Mouse (Mus musculus) liver, embryonic 13.5 days (tissue): ENCODE measurements around the gene Xxylt1. TPM values are rescaled to one million over a fixed set of nuclear protein-coding genes. Genes with fewer than 3 reads are reported as not detected.

Experiments
- ATAC-seq: fragments of 200-750 bp; cut with Nextera tagmentation; 2 replicates; pipeline ENCODE4 v1.8.0; 2017; ENCODE audit warnings: low read depth, mild to moderate bottlenecking, moderate number of reproducible peaks, moderate library complexity
- DNase-seq: peaks from one replicate; pipeline ENCODE4 v3.0.0; 2022
- H3K27ac ChIP-seq: fragments of 300-500 bp; sonication (generic); 2 replicates; pipeline ENCODE4 v1.5.1; 2015; ENCODE audit warnings: moderate library complexity, mild to moderate bottlenecking, inconsistent platforms
- H3K27me3 ChIP-seq: fragments of 300-500 bp; sonication (generic); 2 replicates; pipeline ENCODE4 v1.6.1; 2015; ENCODE audit warnings: mild to moderate bottlenecking, inconsistent platforms
- H3K36me3 ChIP-seq: fragments of 300-500 bp; sonication (generic); 2 replicates; pipeline ENCODE4 v1.6.1; 2015; ENCODE audit warnings: mild to moderate bottlenecking, inconsistent platforms
- H3K4me1 ChIP-seq: fragments of 300-500 bp; sonication (generic); replicated peaks from 2 replicates; pipeline ENCODE4 v1.6.1; 2015; ENCODE audit warnings: inconsistent platforms
- H3K4me2 ChIP-seq: fragments of 300-500 bp; sonication (generic); 2 replicates; pipeline ENCODE4 v1.6.1; 2015; ENCODE audit warnings: inconsistent platforms, mild to moderate bottlenecking, moderate library complexity
- H3K4me3 ChIP-seq: fragments of 300-500 bp; sonication (generic); replicated peaks from 2 replicates; pipeline ENCODE4 v1.5.1; 2015; ENCODE audit warnings: mild to moderate bottlenecking, inconsistent platforms
- H3K9ac ChIP-seq: fragments of 300-500 bp; sonication (generic); 2 replicates; pipeline ENCODE4 v1.6.1; 2015; ENCODE audit warnings: mild to moderate bottlenecking, inconsistent platforms
- H3K9me3 ChIP-seq: fragments of 300-500 bp; sonication (generic); replicated peaks from 2 replicates; pipeline ENCODE4 v1.6.1; 2016; ENCODE audit warnings: inconsistent platforms
- WGBS: fragments of 180-500 bp; shearing (Covaris S2); methylation state at CpG from one replicate; pipeline ENCODE4 v1.1.7; 2015; ENCODE audit not compliant: insufficient replicate concordance; 5-methylcytosine and 5-hydroxymethylcytosine counted together
- polyA plus RNA-seq: library from polyadenylated mRNA; unstranded; fragments of >200 nt; fragmentation: Nextera tagmentation; extraction: Ambion mirVana; gene quantifications from 2 replicates; pipeline ENCODE4 v1.2.1, GENCODE M21; 2015

Xxylt1 gene
- polyA plus RNA-seq, 1 experiment from 2014 or later, result 3.1 TPM

DNA sequence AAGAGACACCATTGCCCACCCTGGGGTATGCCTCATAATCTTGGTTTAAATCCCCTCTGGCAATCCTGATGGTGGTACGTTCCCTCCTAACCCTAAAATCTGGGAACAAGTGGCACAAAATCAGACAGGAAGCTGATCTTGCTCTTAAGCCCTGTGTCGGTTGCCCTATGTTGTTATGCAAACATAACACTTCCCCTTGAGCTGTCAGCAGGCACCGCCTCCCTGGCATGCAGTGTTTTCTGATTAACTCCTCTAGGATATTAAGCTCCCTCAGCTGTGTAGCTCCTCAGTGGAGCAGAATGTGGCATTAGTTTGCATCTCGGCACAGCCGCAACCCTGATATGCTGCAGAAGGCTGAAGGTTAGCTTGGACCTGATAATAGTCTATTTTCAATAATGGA lies 58.9 kb downstream of the Xxylt1 start:
- WGBS, result 42% methylated on average over 5 of the region's 5 CpGs
- H3K27me3 ChIP-seq, result no peaks in the 10 kb centered on the region
- H3K27ac ChIP-seq, result no peak overlapping the region

DNA sequence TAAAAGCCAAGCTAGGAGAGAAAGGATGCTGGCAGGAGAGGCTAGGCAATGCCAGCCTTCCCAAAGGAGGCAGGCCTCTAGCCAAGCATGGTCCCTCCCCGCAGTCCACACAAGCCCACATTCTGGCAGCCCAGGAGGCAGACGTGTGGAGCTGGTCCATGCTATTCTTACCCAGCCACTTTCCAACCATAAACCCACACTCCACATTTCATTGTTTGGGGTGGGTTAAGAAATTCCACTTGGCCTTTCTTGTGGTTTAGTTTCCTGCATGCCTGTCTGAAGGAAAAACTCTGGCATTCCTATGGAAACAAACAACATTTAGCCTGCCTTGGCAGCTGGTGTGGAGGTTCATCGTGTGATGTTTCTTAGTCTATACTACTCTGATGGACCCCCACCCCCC lies 61.7 kb downstream of the Xxylt1 start:
- Histone ChIP-seq H3K27ac (no peak overlapping the region), H3K4me3 (no peak overlapping the region), H3K4me1 (peaks cover 22% of the 10 kb centered on the region), H3K9me3 (no peaks in the 10 kb centered on the region), H3K36me3 (no peaks in the 10 kb centered on the region), H3K9ac (no peak overlapping the region), H3K4me2 (no peak overlapping the region), H3K27me3 (no peaks in the 10 kb centered on the region)
- ATAC-seq, result no peak
- DNase-seq, result no peak
- WGBS, result 64% methylated on average over 3 of the region's 3 CpGs

More for the DNA sequence above, 58.9 kb downstream of the Xxylt1 start:
- H3K4me1 ChIP-seq, result peaks cover 26% of the 10 kb centered on the region
- no peak for ATAC-seq
- DNase-seq, result no peak
- no peak overlapping the region for H3K9ac ChIP-seq
- H3K9me3 ChIP-seq, result no peaks in the 10 kb centered on the region
- no peak overlapping the region for H3K4me2 ChIP-seq
- no peaks in the 10 kb centered on the region for H3K36me3 ChIP-seq
- H3K4me3 ChIP-seq, result no peak overlapping the region

DNA sequence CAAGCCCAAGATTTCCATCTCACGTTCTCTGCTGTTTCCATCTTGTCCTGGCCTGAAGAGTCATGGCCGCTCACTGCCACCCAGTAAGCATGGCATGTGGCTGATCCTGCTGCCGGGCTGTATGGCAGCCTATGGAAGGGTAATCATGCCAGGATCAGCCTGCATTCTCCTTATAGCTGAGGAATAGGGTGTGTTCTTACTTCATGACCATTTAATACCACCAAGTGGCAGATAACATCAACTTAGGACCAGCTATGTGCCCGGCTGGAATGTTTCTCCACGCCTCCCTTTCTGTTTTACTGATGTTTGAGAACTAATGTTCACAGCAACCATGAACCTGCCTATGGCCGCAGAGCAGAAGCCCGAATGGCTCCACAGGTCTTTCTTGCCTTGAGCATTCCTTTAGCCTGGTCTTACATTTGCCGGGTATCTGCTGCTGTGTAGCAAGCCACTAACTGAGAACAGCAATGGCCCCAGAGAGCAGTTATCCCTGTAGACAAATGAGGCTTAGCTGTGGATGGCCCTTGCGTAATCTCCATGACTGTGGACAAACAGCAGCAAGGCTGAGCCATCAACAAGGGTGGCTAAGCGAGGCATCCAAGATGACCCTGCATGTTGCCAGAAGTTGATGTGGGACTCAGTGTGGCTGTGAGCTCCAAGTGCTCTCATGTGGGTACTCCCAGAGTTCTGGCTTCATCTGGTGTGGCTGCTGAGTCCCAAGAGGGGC lies 63.4 kb downstream of the Xxylt1 start:
- Histone ChIP-seq H3K9ac (no peak overlapping the region), H3K4me3 (no peak overlapping the region), H3K27ac (no peak overlapping the region), H3K4me1 (peaks cover 22% of the 10 kb centered on the region), H3K4me2 (no peak overlapping the region), H3K9me3 (no peaks in the 10 kb centered on the region), H3K36me3 (no peaks in the 10 kb centered on the region), H3K27me3 (no peaks in the 10 kb centered on the region)
- no peak for ATAC-seq
- no peak for DNase-seq
- WGBS, result 73% methylated on average over 10 of the region's 10 CpGs

DNA sequence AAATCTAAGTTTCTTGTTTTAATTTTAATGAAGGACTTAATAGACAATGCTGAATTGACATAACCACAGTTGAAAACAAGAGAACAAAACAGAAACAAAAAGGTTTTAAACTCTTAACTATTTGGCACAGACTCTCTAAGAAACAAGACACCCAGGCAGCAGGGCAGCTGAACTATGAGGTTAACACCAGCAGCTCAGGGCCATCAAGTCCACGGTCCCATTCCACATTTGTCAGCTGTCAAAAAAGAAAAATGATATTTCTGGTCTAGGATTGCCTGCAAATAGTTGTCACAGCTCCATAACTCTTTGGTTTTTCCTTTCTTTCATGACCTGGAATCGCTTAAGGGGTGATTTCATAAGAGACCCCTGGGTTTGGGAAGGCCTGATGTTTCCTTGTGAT lies 64.6 kb downstream of the Xxylt1 start:
- peaks cover 13% of the 10 kb centered on the region for H3K4me1 ChIP-seq
- no peaks in the 10 kb centered on the region for H3K27me3 ChIP-seq
- H3K36me3 ChIP-seq, result no peaks in the 10 kb centered on the region
- H3K4me3 ChIP-seq, result no peak overlapping the region
- no peaks in the 10 kb centered on the region for H3K9me3 ChIP-seq
- no peak for DNase-seq
- WGBS, result 62% methylated on average over 2 of the region's 2 CpGs
- no peak for ATAC-seq
- no peak overlapping the region for H3K27ac ChIP-seq
- no peak overlapping the region for H3K9ac ChIP-seq
- no peak overlapping the region for H3K4me2 ChIP-seq

DNA sequence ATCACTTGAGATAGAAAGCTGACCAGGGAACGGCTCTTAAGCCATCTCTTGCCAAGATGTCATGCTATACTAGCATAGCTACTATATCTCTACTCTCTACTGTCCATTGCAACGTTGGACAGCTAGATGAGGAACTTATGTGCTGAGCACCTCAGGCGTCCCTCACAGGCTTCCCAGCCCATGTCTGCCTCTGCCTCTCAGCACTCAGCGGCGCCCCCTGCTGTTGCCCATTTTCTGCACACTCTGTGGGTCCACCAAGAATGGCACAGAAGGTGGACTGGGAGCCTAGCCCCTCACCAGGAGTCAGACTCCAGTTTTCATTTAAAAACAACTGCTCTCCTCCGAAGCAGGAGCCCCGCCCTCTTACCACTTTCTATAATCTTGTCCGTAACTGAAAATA lies 65.1 kb downstream of the Xxylt1 start:
- H3K4me1 ChIP-seq, result peaks cover 8% of the 10 kb centered on the region; the same call in 1 of the 2 replicates
- no peaks in the 10 kb centered on the region for H3K27me3 ChIP-seq
- no peaks in the 10 kb centered on the region for H3K9me3 ChIP-seq
- no peaks in the 10 kb centered on the region for H3K36me3 ChIP-seq
- DNase-seq (no peak), ATAC-seq (no peak)
- H3K27ac ChIP-seq, result no peak overlapping the region
- 52% methylated on average over 8 of the region's 8 CpGs for WGBS
- no peak overlapping the region for H3K4me3 ChIP-seq
- H3K9ac ChIP-seq, result no peak overlapping the region
- H3K4me2 ChIP-seq, result no peak overlapping the region

DNA sequence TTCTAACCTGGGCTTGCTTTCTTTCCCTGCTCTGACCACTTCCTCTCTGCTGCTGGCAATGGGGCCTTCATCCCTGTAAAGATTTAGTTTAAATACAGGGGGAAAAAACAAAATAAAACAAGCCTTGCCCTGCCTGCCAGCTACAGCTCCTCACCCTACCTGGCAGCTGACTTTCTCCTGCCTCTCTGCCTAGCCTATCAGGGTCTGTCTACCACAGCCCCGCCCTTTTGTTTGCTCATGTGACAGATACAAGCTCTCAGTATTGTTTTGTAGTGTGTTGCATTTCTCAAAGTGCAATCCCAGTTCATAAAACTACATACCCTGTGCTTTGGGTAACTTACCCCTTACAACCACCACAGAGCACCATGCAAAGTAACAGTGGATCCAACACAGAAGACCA lies 66.0 kb downstream of the Xxylt1 start:
- Histone ChIP-seq H3K4me3 (no peak overlapping the region), H3K27ac (no peak overlapping the region), H3K9me3 (no peaks in the 10 kb centered on the region), H3K9ac (no peak overlapping the region), H3K36me3 (no peaks in the 10 kb centered on the region), H3K4me2 (no peak overlapping the region), H3K27me3 (no peaks in the 10 kb centered on the region), H3K4me1 (0 out of 2 replicates have a peak, but pooled peaks cover 4% of the 10 kb centered on the region)
- ATAC-seq (no peak), DNase-seq (no peak)
- WGBS, result 69% methylated on average over 1 of the region's 1 CpGs

DNA sequence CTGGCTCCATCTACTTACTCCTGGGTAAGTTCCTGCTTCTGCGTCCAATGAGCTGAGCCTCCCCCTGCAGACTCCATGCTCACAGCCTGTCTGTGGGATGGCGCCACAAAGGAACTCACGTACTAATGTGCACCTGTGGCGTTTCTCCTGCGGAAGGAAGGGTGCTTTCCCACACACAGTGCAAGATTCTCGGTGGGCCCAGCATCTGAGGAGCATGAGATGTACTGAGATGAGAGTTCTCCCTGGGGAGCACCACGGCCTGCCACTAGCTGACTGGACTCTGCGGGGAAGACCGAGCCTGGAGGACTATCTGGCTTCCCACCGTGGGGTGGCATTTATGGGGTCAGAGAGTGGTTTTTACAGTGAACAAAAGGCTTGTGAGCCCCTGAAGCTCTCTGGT lies 69.0 kb downstream of the Xxylt1 start:
- no peak overlapping the region for H3K27ac ChIP-seq
- no peak for ATAC-seq
- 78% methylated on average over 10 of the region's 10 CpGs for WGBS

DNA sequence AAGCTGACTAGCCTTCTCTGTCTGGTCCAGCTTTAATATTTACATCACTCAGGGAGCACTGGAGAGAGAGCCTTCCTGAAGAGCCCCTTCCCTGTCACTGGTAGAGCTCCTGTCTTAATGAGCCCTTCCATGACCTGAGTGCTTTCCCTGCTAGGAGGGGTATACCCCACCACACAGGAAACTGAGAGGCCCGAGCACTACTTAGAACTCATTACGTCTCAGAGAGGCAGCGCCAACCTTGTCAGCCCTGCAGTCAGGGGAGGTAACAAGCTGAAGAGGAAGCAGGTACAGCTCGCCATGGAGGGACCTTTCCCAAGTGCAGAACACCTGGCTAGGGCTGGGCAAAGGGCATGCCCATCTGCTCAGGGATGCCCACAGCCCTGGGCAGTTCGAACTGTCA lies 70.8 kb downstream of the Xxylt1 start:
- no peak for ATAC-seq
- WGBS, result 64% methylated on average over 5 of the region's 5 CpGs
- peaks cover 6% of the 10 kb centered on the region; the same call in 1 of the 2 replicates for H3K36me3 ChIP-seq
- no peak for DNase-seq
- peaks cover 11% of the 10 kb centered on the region for H3K4me1 ChIP-seq
- H3K27ac ChIP-seq, result no peak overlapping the region
- H3K27me3 ChIP-seq, result no peaks in the 10 kb centered on the region
- H3K4me3 ChIP-seq, result no peak overlapping the region
- H3K4me2 ChIP-seq, result no peak overlapping the region
- no peaks in the 10 kb centered on the region for H3K9me3 ChIP-seq
- no peak overlapping the region for H3K9ac ChIP-seq

More for the DNA sequence above, 69.0 kb downstream of the Xxylt1 start:
- Histone ChIP-seq H3K4me1 (0 out of 2 replicates have a peak, but pooled peaks cover 4% of the 10 kb centered on the region), H3K4me3 (no peak overlapping the region), H3K9ac (no peak overlapping the region), H3K27me3 (no peaks in the 10 kb centered on the region), H3K9me3 (no peaks in the 10 kb centered on the region), H3K4me2 (no peak overlapping the region), H3K36me3 (peaks cover 4% of the 10 kb centered on the region; the same call in 1 of the 2 replicates)
- DNase-seq, result no peak

DNA sequence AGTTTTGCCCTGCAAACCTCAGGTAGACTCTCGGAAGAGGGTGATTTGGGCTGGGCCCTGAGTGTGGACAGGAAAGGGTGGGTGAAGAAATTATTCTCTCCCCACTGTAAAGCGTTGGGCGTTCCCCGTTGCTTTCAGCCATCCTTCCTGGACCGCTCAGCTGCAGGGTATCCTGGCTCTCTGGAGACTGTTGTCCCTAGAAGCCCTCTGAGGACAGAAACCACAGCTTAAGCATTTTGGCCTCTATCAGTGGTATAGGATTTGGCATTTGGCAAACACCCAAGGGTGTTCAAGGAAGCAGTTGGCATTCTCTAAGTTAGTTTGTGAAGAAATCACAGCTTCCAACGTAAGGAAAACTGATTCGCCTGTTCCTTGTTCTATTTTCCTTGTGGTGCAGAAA lies 72.9 kb downstream of the Xxylt1 start:
- no peak for ATAC-seq
- peaks cover 27% of the 10 kb centered on the region for H3K4me1 ChIP-seq
- H3K36me3 ChIP-seq, result peaks cover 6% of the 10 kb centered on the region; the same call in 1 of the 2 replicates
- WGBS, result 72% methylated on average over 7 of the region's 7 CpGs
- DNase-seq, result no peak
- no peaks in the 10 kb centered on the region for H3K27me3 ChIP-seq
- H3K9ac ChIP-seq, result no peak overlapping the region
- H3K9me3 ChIP-seq, result no peaks in the 10 kb centered on the region
- H3K4me2 ChIP-seq, result no peak overlapping the region
- H3K27ac ChIP-seq, result no peak overlapping the region
- no peak overlapping the region for H3K4me3 ChIP-seq

DNA sequence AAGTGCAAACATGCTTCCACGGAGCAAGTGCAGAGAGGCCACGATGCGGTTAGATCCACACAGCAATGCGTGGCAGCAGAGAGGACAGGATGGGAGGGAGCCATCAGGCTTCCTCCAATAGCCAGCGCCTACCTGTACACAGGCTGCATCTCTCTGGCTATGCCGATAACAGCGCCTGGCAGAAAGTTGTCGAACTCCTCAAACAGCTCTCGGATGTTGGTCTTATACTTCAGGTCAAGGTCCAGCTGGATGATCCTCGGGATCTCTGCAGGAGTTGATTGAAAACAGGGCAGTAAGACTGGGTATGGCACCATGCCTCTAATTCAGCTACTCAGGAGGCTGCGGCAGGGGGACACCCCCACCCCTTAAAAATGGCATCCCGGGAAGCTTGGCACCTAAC lies 73.7 kb downstream of the Xxylt1 start:
- Histone ChIP-seq H3K4me2 (no peak overlapping the region), H3K9ac (no peak overlapping the region), H3K4me1 (peaks cover 32% of the 10 kb centered on the region), H3K27ac (no peak overlapping the region), H3K27me3 (no peaks in the 10 kb centered on the region), H3K4me3 (no peak overlapping the region), H3K9me3 (no peaks in the 10 kb centered on the region), H3K36me3 (peaks cover 6% of the 10 kb centered on the region; the same call in 1 of the 2 replicates)
- WGBS, result 81% methylated on average over 12 of the region's 12 CpGs
- DNase-seq (no peak), ATAC-seq (no peak)

DNA sequence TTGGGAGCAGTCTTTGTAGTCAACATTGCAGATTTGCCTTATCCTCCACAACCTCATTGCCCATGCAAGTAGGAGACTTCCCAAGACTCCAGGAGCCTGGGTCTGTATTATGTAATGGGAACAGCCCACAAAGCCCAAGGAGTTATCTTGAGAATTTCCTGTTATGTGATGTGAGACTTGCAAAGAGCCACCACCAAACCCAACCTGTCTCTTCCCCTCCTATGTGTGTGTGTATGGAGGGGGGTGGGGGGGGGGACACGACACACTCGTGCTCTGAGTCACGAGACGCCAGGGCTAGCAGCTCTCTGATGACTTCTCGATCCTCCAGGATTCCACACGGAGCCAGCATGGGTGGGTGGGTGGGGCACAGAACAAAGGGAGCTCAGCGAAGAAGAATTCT lies 75.5 kb downstream of the Xxylt1 start:
- ATAC-seq (no peak), DNase-seq (no peak)
- Histone ChIP-seq H3K4me2 (no peak overlapping the region), H3K27ac (no peak overlapping the region), H3K9ac (no peak overlapping the region), H3K36me3 (peaks cover 6% of the 10 kb centered on the region; the same call in 1 of the 2 replicates), H3K9me3 (no peaks in the 10 kb centered on the region), H3K4me3 (no peak overlapping the region), H3K4me1 (peaks cover 32% of the 10 kb centered on the region), H3K27me3 (no peaks in the 10 kb centered on the region)
- WGBS, result 25% methylated on average over 7 of the region's 7 CpGs

DNA sequence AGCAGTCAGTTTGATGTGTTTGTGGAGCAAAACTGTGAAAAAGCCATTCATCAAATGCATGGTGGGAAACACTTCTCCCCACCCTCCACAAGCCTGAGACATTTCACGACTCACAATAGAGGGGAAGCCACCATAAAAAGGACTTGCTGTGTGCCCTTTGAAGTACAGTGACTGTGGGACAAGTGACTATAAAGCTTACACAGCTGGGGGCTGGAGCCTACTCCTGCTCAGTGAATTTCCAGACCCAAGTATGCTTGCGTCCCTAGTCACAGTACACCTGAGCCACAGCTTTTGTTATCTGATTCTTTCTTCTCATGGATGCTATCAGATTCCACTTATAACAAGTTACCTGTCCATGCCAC lies 76.9 kb downstream of the Xxylt1 start:
- no peak for DNase-seq
- no peak overlapping the region for H3K9ac ChIP-seq
- no peak for ATAC-seq
- peaks cover 32% of the 10 kb centered on the region for H3K4me1 ChIP-seq
- H3K36me3 ChIP-seq, result peaks cover 6% of the 10 kb centered on the region; the same call in 1 of the 2 replicates
- peak overlapping the region; percentile 46; the same call in 1 of the 2 replicates for H3K4me2 ChIP-seq
- no peak overlapping the region for H3K4me3 ChIP-seq
- H3K27me3 ChIP-seq, result no peaks in the 10 kb centered on the region
- H3K27ac ChIP-seq, result peak overlapping the region; percentile 26; the same call in 1 of the 2 replicates
- H3K9me3 ChIP-seq, result no peaks in the 10 kb centered on the region
- WGBS, result 50% methylated on average over 2 of the region's 2 CpGs
